In genomic region chr10:49786630-49787029, GRCm38 (mm10) we compare ENCODE assay signal across 15 mouse cellular contexts. TPM values are rescaled to one million over a fixed set of nuclear protein-coding genes. Genes with fewer than 3 reads are reported as not detected.
DNase-seq lines count a peak whose midpoint lies in the region; ATAC-seq and TF ChIP-seq lines count a peak whose summit lies in the region.
"Had no signal": no experiment of that assay in that cellular context is flagged by ENCODE, and none has a peak within 500 bp of the region (broad histone marks: within the 10 kb centered on the region; RNA-seq: fewer than 3 reads in every experiment).

No protein-coding gene starts in this region.

- no peak for ATAC-seq in forebrain, embryonic 14.5 days
- no peak for ATAC-seq in hindbrain, postnatal 0 days
- ATAC-seq in neural tube, embryonic 12.5 days (ENCODE audit: low FRiP score, low read depth), result no peak
- ATAC-seq: liver, embryonic 12.5 days had no signal

- H3K36me3 ChIP-seq in forebrain, embryonic 14.5 days (ENCODE audit: control insufficient read depth, insufficient read depth, low read length), result no peaks in the 10 kb centered on the region
- no peaks in the 10 kb centered on the region for H3K36me3 ChIP-seq in hindbrain, postnatal 0 days (ENCODE audit: insufficient read depth, low read length)
- H3K36me3 ChIP-seq in neural tube, embryonic 12.5 days, result no peaks in the 10 kb centered on the region
- H3K36me3 ChIP-seq: limb, embryonic 10.5 days; liver, embryonic 12.5 days; lung, embryonic 15.5 days had no signal

- DNase-seq in layer of hippocampus, adult 2 months (ENCODE audit: low spot score in 2 of 2), result no peak
- DNase-seq in layer of hippocampus, adult 9-11 months, result no peak
- peak; percentile 54 for DNase-seq in forebrain, embryonic 14.5 days (ENCODE audit: low spot score)
- DNase-seq in hindbrain, postnatal 0 days (ENCODE audit: low spot score), result peak; percentile 34
- no peak for DNase-seq in heart, adult 8-10 months (ENCODE audit: low spot score)
- no peak for DNase-seq in embryo, embryonic 9.5 days (ENCODE audit: extremely low spot score)
- no peak for DNase-seq in layer of hippocampus, adult 11-12 months (ENCODE audit: low spot score)
- DNase-seq: B cell, adult 2 months; cerebellum, adult 11 months; heart, postnatal 10 days; kidney, postnatal 10 days had no signal

- WGBS in forebrain, embryonic 14.5 days, result 16% methylated on average over 3 of the region's 3 CpGs
- 31% methylated on average over 3 of the region's 3 CpGs for WGBS in hindbrain, postnatal 0 days
- 41% methylated on average over 3 of the region's 3 CpGs for WGBS in neural tube, embryonic 12.5 days

- TF ChIP-seq CTCF in layer of hippocampus, adult 2 months (conservative IDR thresholded peaks at IDR 0.05), result peak; percentile 65
- no peak; the same call in 1 of the 2 replicates for TF ChIP-seq CTCF in hindbrain, postnatal 0 days (IDR thresholded peaks at IDR 0.05; ENCODE audit: low read depth)

- peak overlapping the region; percentile 97 for H3K27ac ChIP-seq in layer of hippocampus, adult 2 months
- H3K27ac ChIP-seq in forebrain, embryonic 14.5 days (ENCODE audit: low read depth, low read length), result no peak overlapping the region
- H3K27ac ChIP-seq in hindbrain, postnatal 0 days, result no peak overlapping the region; the same call in 1 of the 2 replicates
- H3K27ac ChIP-seq in neural tube, embryonic 12.5 days, result no peak overlapping the region
- H3K27ac ChIP-seq: limb, embryonic 10.5 days; liver, embryonic 12.5 days; lung, embryonic 15.5 days had no signal

- no peaks in the 10 kb centered on the region for H3K27me3 ChIP-seq in forebrain, embryonic 14.5 days (replicated peaks; ENCODE audit: control insufficient read depth, insufficient read depth, low read length)
- H3K27me3 ChIP-seq in hindbrain, postnatal 0 days (ENCODE audit: insufficient read depth, low read length), result no peaks in the 10 kb centered on the region
- 0 out of 2 replicates have a peak, but pooled peaks cover 4% of the 10 kb centered on the region for H3K27me3 ChIP-seq in neural tube, embryonic 12.5 days (replicated peaks)

- H3K4me3 ChIP-seq in layer of hippocampus, adult 2 months, result peak overlapping the region; percentile 78
- H3K4me3 ChIP-seq in forebrain, embryonic 14.5 days (ENCODE audit: low read depth, low read length), result peak overlapping the region; percentile 87
- peak overlapping the region; percentile 70 for H3K4me3 ChIP-seq in hindbrain, postnatal 0 days (ENCODE audit: low read length)
- H3K4me3 ChIP-seq in neural tube, embryonic 12.5 days, result peak overlapping the region; percentile 21
- H3K4me3 ChIP-seq: limb, embryonic 10.5 days; liver, embryonic 12.5 days; lung, embryonic 15.5 days had no signal

- H3K9ac ChIP-seq in forebrain, embryonic 14.5 days (ENCODE audit: low read length), result peak overlapping the region; percentile 56; the same call in 1 of the 2 replicates
- peak overlapping the region; percentile 45 for H3K9ac ChIP-seq in hindbrain, postnatal 0 days (replicated peaks; ENCODE audit: low read length)
- no peak overlapping the region for H3K9ac ChIP-seq in neural tube, embryonic 12.5 days
- H3K9ac ChIP-seq: liver, embryonic 12.5 days; lung, embryonic 15.5 days had no signal

- no peaks in the 10 kb centered on the region for H3K9me3 ChIP-seq in forebrain, embryonic 14.5 days (replicated peaks; ENCODE audit: control insufficient read depth, low read length)
- H3K9me3 ChIP-seq in hindbrain, postnatal 0 days (ENCODE audit: low read length), result no peaks in the 10 kb centered on the region
- H3K9me3 ChIP-seq in neural tube, embryonic 12.5 days, result no peaks in the 10 kb centered on the region
- H3K9me3 ChIP-seq: limb, embryonic 10.5 days; liver, embryonic 12.5 days; lung, embryonic 15.5 days had no signal

- H3K4me2 ChIP-seq in forebrain, embryonic 14.5 days (ENCODE audit: low read length), result peak overlapping the region; percentile 63
- H3K4me2 ChIP-seq in hindbrain, postnatal 0 days (ENCODE audit: low read depth, low read length), result peak overlapping the region; percentile 78
- H3K4me2 ChIP-seq in neural tube, embryonic 12.5 days (replicated peaks), result peak overlapping the region; percentile 33
- H3K4me2 ChIP-seq: liver, embryonic 12.5 days; lung, embryonic 15.5 days had no signal

- H3K4me1 ChIP-seq in forebrain, embryonic 14.5 days (ENCODE audit: control insufficient read depth, insufficient read depth, low read length), result peaks cover 20% of the 10 kb centered on the region; the same call in 1 of the 2 replicates
- H3K4me1 ChIP-seq in hindbrain, postnatal 0 days (ENCODE audit: insufficient read depth, low read length), result peaks cover 17% of the 10 kb centered on the region
- peaks cover 21% of the 10 kb centered on the region; the same call in 1 of the 2 replicates for H3K4me1 ChIP-seq in neural tube, embryonic 12.5 days
- H3K4me1 ChIP-seq: liver, embryonic 12.5 days had no signal

RNA-seq across cellular contexts. Expression of gene Grik2, which starts 1.9 kb away (rescaled TPM):
- 100 to 1,000 TPM; 101 to 112 TPM for total RNA-seq in layer of hippocampus, adult 2 months (2021)
- 32.8 and 39.4 TPM in 2 replicates for polyA plus RNA-seq in forebrain, embryonic 14.5 days (2014; fragmentation: Nextera tagmentation; extraction: Ambion mirVana)
- total RNA-seq in hindbrain, postnatal 0 days (2014; rRNA removed), result 88.9 and 120 TPM in 2 replicates
- 24.9 and 25.5 TPM in 2 replicates for polyA plus RNA-seq in hindbrain, postnatal 0 days (2015; fragmentation: Nextera tagmentation; extraction: Ambion mirVana)
- polyA plus RNA-seq in neural tube, embryonic 12.5 days (2016; fragmentation: Nextera tagmentation; extraction: Ambion mirVana), result 17.0 and 20.3 TPM in 2 replicates
- under 1 TPM; 0.38 to 0.78 (median 0.50) TPM for total RNA-seq in heart, adult 8-10 months (2022)

Comparison
In these comparisons a context has a peak if more than half of its experiments do, and no peak if none do; other contexts are left out.
1. DNase-seq: peak in forebrain, embryonic 14.5 days (single experiment) and hindbrain, postnatal 0 days (single experiment); none in layer of hippocampus, adult 2 months (0 of 2), layer of hippocampus, adult 9-11 months (single experiment), heart, adult 8-10 months (single experiment), embryo, embryonic 9.5 days (single experiment) and layer of hippocampus, adult 11-12 months (single experiment).
2. H3K4me3 ChIP-seq: peak in every context shown above with its lines; median percentile 87 in forebrain, embryonic 14.5 days; 78 in layer of hippocampus, adult 2 months; 70 in hindbrain, postnatal 0 days; 21 in neural tube, embryonic 12.5 days.
3. RNA of gene Grik2, which starts 1.9 kb away (total RNA-seq): 88.9 to 120 TPM in hindbrain, postnatal 0 days and 101 to 112 TPM in layer of hippocampus, adult 2 months; 0.38 to 0.78 TPM in heart, adult 8-10 months; every median in the first group is over 10 times any median in the second.
4. Peak in every context shown above with its lines, with median percentiles within 50 percentile points of each other: H3K4me2 ChIP-seq.